Mouse (Mus musculus) A20 (cell line): Measurements from ENCODE around the gene Sufu.

Experiments
- DNase-seq: peaks from one replicate; pipeline ENCODE4 v3.0.0-alpha.2; 2011; ENCODE audit warnings: low read depth, low spot score

Gene Sufu

DNA sequence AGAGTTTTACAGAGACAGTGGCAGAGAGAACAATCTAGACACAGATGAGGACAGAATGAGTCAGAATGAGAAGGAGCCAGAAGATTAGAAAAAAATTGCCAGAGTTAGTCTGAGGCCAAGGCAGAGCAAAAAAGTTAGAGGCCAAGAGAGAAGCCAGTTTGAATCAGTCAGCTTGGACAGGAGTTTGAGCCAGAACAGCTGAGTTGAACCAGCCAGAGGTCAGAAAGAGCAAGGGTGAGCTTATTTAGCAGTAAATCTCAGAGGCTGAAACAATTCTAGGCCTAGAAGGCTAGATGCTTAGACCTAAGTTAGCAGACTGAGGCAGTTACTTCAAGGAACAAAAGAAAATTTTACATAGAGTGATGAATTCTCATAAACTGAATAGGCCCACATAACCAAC lies 32.6 kb downstream of the Sufu start:
- no peak for DNase-seq

DNA sequence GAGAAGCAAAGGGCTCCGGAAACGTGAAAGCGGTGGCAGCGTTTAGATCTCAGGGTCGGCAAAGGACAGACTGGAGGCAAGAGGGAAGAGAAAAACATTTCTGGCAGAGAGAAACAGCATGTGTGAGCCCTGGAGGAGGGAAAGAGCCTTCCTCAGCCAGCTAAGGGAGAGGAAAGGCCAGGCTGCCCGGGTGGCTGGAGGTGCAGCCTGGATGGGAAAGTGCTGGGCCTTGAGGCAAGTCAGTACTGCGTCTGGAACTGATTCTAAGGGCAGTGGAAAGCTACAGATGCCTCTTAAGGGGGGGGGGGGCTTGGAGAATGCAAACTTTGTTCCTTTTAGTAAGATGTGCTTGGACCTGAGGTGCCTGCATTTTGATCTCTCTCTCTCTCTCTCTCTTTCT lies 37.0 kb downstream of the Sufu start:
- DNase-seq: no peak

DNA sequence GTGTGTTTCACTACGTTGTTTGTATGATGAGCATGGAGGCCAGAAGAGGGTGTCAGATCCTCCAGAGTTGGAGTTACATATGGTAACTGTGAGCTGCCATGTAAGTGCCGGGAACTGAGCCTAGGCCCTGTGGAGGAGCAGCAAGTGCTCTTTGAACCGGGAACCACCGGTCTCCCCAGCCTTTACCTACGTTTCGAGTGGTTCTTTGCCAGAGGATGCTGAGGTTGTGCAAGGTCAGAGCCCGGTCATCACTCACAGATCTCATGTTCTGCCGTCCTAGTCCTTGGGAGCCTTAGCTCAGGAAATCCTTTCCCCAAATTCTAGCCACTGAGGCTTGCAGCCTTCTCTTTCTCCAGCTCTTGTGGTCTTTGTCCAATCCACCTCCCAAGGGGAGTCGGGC lies 37.5 kb downstream of the Sufu start:
- no peak for DNase-seq

DNA sequence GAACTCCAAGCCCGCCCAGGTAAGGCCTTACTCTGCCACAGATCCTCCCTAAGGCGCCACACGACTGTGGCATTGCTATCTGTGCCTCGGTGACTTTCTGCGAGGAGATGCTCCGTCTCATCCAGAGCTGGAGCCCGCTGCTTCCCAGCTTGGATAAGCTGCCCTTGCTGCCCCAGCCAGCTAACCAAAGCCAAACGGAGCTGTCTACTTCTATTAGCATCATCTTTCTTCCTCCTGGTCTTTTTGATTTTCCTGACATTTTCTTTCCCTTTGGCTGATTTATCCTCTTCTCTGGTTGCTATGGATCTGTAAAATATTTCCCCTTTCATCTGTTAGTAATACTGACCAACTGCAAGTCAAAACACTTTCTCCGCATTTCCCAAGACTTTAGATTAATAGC lies 37.9 kb downstream of the Sufu start:
- DNase-seq: no peak

DNA sequence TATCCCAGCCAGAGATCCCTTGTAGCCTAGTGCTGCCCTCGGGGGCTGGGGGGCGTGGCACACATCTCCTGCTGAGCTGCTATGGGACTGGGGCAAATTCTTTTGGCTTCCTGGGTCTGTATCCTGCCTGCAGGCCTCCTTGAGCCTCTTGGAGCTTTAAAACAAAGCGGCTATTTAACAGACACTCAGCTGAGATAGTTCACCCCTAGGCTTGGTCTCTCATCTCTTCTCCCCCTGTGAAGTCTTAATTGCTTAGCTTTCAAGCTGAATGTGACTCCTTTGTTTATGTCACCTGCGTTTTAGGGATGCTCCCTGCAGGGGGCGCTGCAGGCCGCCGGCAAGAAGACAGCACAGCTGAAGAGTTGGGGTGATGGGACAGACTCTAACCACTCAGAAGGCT lies 38.8 kb downstream of the Sufu start:
- peak; percentile 61 for DNase-seq

DNA sequence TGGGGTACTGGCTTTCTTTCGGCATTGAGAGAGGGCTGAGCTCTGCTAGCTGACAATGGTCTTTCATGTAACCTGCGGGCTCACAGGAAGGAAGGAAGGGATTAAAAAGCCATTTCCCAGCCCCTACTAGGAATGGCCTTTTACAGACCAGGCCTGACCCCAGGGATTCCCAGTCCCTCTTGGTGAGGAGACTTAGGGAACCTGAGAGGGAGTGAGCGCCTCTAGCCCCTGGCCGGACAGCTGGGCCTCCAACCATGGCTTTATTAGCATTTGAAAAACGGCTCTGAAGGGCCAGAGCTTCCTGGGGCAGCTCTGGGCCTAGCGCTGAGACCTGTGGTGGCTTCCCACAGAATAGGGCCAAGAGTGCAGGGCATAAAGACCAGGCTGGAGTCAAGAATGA lies 46.8 kb downstream of the Sufu start:
- no peak for DNase-seq

DNA sequence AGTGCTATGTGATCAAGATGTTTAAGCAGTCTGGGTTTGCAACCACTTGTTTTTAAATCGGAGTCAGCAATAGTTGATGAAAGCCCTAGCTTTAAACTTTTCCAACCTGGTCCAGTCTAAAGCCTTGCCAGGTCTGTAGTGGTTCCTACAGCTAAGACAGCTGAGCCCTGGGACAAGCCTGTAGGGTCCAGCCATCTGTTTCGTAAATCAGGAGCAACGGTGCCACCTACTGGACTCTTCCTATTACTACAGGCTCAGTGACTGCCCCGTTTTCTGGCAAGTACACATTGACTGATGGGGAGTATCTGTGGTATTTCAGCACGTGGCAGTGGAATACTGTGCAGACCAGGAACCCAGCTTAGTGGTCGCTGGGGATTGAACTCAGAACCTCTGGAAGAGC lies 47.5 kb downstream of the Sufu start:
- peak; percentile 83 for DNase-seq

DNA sequence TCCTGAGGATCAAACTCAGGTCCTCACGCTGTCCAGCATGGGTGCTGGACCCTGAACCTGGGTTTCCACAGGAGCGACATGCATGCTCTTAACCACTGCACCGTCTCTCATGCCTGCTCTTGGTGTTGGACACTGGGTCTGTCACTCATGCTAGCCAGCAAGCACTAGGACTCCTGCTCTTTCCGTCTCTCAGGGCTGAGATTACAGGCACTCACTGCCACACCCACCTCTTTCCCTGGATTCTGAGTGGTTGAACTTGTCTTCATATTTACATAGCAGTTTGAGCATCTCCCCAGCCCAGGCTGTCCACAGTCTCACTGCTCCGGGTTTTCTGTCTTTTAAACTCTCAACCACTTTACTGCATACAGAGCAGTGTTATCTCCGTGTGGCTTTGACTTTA lies 48.9 kb downstream of the Sufu start:
- DNase-seq: no peak

DNA sequence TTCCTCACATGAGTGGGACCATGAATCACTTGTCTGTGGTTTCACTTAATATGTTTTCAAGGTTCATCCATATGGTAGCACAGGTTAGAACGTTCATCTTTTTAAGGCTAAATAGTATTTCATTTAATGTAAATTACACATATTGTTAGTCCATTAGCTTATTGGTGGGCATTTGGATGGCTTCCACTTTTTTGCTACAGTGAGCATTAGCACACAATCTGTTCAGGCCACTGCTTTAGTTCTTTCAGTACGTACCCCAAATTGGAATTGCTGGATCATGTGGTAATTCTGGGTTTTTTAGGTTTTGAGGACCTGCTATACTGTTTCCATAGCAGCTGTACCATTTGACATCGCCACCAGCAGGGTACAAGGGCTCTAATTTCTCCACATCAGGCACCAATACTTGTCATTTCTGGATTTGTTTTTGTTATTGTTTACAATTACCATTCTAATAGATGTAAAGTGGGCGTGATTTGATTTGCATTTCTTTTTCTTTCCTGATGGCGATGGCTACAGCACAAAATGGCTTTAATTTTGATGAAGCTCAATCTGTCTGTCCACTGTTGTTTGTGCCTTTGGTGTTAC lies 49.8 kb downstream of the Sufu start:
- DNase-seq: no peak

DNA sequence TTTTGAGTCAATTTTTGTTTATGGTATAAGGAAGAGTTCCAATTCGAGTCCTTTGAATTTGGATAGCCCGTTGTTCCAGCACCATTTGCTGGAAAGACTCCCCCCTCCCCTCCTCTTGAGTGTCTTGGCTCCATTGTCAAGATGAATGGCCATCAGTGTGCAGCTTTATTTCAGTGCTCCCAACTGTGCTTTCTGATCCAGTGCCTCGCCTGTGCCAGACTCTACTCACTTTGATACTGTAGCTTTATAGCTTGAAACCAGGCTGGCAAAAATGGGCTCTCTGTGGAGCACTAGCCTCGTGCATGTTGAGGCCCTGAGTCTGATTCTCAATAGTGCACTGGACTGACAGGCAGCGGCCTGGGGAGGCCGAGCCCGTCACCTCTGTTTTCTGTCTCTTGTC lies 50.4 kb downstream of the Sufu start:
- DNase-seq: no peak

DNA sequence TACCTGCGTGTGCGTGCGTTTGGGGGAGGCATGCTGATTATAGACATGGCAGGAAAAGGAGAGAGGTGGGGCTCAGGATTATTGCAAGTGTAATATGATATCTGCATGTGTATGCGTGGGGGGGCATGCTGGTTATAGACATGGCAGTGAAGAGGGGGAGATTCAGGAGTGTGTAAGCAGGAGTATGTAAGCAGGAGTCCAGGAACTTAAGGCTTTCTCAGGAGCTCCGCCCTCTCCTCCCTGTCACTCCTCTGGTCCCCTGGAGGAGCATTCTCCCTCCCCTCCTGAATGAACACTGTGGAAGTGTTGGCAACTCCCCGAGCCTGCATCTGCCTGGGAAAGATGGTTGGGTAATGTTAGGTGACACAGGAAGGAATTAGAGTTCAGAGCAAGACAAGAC lies 51.2 kb downstream of the Sufu start:
- no peak for DNase-seq

DNA sequence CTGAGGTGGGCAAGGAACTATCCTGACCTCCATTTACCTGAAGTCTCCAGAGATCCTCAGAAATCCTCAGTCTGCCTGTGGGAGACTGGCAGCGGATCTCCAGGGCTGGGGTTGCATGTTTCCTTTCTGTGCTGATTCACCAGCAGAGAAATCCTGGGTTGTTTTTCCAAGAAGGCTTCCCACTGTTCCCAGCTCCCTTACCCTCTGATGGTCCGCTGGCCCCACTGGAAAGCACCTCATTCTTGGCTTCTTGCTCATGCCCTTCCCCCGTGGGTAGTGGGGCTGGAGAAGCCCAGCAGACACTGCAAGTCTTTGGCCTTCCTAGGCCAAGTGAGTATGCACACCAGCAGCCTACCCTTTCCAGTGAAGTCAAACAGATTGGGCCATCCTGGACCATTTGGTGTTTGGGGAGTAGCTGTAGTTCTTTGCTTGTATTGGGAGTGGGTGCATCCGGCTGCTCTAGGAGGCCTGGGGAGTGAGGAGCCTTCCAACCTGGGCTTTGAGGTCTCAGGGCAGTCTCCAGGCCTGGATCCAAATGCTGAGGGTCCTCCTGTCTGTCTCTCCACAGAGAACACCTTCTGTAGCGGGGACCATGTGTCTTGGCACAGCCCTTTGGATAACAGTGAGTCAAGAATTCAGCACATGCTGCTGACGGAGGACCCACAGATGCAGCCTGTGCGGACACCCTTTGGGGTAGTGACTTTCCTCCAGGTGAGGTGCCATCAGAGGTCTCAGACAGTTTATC lies 52.7 kb downstream of the Sufu start:
- DNase-seq: no peak

DNA sequence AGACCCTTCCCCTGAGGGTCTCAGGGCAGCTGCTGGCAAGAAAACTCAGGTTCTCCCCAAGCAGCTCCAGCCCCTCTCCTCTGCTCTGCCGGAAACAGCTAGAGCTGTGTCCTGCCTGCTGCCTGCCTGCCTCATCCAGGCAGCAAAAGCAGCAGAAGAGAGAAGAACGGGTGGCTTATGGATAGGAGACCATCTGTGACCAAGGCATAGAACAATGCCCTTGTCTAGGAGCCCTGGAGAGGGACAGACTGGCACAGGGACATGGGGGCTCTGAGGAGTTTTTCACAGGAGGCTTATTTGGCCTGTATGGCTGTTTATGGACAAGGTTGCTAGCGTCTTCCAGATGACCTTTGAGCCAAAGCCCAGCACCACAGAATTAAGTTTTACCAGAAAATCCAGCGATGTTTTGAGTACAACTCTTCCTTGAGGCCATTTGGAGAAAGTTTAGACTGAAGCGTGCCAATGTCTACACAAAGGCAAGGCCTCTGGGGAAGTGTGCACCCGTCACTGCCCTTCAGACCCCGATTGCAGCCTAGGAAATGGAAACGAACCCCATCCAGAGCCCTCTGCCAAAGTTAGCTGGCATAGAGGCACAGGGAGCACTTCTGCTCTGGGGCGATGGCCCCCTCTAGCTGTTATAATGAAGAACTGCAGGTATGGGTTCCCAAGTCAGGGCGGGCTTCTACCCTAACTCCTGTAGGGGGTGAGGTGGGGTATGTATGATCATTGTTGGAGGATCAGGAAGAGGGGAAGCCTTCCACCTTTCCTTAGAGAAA lies 55.5 kb downstream of the Sufu start:
- peak; percentile 55 for DNase-seq

DNA sequence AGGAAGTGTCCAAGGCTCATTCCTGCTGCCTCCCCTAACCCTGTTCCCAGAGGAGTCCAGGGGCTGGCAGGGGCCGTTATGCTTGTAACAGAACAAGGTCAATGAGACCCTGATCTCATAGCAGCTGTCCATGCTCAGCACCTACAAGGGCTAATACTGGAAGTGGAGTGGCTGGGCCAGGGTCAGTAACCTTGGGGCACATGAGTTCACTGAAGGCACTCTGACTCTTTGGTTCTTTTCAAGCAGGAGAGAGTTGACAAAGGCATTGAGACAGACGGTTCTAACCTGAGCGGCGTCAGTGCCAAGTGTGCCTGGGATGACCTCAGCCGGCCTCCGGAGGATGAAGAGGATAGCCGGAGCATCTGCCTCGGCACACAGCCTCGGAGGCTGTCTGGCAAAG lies 56.2 kb downstream of the Sufu start:
- DNase-seq: no peak

DNA sequence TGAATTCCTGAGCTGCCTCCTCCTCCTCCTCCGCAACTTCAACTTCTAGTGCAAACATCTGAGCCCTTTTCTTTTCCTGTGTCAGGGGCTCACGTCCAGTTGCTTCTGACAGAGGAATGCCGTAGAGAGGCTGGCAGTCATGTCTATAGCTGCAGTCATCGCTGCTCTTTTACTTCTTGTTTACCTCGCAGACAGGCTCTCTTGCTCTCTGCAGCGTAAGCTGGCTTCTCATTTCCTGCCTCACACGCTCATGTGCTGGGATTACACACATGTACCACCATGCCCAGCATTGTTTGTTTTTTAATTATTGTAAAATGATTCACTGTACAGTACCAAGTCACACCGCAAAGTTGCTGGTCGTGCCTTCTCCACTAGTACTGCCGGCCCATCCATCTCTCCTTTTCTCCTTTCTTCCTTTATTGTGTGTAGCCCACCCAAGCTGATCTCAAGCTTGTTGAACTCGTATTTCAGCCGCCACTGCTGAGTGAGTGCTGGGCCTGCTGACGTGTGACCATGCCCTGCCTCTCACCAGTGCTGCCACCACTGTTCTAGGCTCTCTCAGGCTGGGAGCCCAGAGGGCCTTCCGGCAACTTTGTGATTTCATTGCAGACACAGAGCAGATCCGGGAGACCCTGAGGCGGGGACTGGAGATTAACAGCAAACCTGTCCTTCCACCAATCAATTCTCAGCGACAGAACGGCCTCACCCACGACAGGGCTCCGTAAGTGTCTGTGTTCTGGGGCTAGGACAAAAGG lies 57.6 kb downstream of the Sufu start:
- no peak for DNase-seq

DNA sequence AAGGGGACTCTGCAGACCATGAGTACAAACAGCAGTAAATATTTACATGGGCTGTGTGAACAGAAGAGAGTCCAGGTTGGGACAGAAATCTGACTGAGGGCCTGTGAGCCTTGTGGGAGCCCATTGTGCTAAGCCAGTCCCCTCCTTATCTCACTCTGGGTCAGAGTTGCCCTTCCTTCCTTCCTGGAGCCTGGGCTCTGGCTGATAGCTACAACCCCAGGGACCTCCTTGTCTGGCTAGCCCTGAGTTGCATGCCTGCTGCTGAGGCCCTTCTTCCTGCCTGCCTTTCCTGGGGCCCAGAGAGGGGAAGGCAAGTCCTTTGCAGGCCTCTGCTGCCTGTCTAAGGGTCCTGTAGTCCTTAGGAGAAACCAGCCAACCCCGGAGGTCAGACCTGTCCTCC lies 58.3 kb downstream of the Sufu start:
- no peak for DNase-seq

DNA sequence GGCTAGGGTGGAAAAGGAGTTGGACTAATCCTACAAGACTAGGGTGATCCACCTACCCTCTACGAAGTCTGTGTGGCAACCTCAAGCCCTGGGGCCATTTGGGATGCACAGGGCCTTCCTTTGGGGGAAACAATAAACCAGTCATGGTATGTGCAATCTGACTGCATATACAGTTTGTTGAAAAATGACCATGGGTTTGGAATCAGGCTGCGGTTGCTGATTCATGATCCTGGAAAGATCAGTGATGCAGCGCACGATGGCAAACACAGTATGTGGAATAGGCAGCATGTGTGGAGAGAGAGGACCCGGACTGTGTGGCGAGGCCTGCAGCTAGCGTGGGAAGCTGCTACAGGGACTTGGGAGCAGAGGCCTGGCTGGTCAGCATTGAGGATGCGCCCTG lies 58.9 kb downstream of the Sufu start:
- DNase-seq: no peak

DNA sequence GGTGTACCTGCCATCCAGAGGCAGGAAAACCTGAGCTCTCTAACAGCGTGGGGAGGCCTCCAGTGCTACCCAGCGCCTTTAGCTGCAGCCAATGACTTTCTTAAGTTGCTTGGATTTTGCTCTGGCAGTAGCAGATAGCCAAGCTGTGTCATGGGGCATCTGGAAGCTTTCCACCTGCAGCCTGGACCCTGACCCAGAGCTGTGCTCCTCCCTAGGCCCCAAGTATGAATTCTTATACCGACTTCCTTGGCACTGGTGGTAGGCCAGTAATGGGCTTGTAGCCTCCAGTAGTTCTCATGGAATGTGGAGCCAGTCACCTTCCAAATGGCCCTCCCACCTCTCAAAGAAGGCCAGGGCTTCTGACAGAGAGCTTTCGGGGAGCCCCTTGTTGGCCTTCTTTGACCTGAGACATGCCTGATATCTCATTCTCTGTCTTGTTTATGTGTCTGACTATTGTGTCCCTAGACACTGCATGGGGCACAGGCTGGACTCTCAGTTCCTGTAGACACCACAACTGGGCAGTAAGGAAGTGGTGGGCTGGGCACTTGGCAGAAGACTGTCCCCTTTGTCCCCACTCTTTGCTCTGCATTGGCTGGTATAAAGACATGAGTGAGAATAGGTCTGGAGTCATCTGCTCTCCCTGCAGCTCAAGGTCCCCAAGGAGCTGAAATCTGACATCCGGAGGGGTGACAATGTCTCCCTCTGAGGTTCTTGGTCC lies 59.5 kb downstream of the Sufu start:
- no peak for DNase-seq

DNA sequence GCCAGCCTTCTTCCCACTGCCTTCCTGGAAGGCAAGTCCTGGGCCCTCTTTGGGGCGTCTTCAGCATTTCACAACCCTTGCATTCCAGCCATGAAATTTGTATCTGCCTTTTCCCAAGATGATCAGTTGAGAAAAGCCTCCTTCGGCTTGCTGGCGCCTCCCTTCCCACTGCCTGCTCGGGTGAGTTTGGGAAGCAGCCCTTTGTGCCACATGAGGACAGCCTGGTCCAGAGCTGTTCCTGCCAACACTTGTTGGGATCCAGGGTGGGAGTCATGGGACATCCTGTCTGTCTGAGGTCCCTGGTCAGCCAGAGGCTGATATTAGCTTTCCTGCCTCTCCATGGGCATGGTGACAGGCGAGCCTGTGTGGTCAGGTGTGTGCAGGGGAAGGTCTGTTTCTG lies 61.1 kb downstream of the Sufu start:
- no peak for DNase-seq

DNA sequence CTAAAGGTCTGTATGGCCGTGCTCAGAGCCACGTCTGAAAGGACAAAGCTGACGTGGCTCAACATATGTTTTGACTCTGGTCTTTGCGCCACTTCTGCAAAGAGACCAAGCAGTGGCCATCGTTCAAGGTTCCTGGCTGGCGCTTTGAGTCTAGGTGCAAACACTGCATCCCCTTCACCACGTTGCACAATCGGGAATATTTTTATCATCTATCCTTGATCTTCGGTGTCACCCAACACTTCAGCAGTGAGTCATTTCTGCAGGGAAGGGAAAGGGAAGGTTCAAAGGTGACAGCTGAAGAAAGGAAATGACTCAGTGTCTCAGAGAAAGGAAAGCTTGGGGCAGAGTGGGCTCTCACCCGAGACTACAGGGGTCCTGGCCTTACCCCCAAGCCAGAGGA lies 62.6 kb downstream of the Sufu start:
- no peak for DNase-seq

DNA sequence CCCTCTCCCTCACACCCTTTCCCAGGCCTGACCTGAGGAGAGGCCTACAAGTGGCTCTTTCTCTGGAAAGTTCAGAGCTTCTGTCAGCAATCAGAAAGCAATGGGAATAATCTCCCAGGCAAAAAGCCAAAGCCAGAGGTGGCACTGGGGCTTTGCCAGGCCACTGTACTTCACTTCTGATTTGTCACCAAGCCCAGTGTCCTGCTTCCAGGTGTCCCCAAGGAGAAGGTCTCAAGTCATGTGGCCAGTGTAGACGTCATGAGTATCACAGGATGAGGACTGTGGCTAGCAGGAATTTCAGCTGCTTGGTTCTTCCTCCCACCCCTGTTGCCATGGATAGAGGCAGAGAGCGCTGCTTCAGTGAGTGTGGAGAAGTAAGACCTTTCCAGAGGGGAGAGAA lies 63.2 kb downstream of the Sufu start:
- DNase-seq: no peak

DNA sequence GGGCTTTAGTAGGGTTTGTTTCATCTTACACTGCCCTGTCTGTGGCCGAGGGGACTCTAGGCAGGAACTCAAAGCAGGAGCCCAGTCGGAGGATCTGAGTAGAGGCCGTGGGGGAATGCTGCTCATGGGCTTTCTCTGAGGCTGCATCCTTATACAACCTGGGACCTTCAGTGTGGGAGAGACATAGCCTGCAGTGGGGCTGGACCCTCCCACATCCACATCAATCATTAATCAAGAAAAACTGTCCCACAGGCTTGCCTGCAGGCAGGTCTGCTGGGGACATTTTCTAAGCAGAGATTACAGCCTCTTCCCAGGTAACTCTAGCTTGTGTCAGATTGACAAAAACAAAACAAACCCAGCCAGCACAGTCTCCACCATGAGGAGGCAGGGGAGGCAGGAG lies 65.9 kb downstream of the Sufu start:
- DNase-seq: no peak
